Mouse (Mus musculus) heart, adult 2 months (tissue): ENCODE results near the gene Lrrc4.

Source experiments
- CTCF ChIP-seq: fragments of 200-600 bp; IDR thresholded peaks from 2 replicates; pipeline ENCODE4 v1.8.1; 2022; ENCODE audit warnings: antibody characterized with exemption, mild to moderate bottlenecking, moderate library complexity
- EP300 ChIP-seq: fragments of 200-500 bp; IDR thresholded peaks from 2 replicates; pipeline ENCODE4 v1.6.1; 2011; ENCODE audit warnings: low read depth, low read length, control low read depth; ENCODE audit not compliant: insufficient read depth
- POLR2A ChIP-seq: fragments of 200-500 bp; IDR thresholded peaks from 2 replicates; pipeline ENCODE4 v1.6.1; 2011; ENCODE audit warnings: mild to moderate bottlenecking, low read depth, low read length, control low read depth; ENCODE audit not compliant: insufficient read depth

GRCm38 (mm10) chr6:28819509-28820358 lies 11.8 kb downstream of the Lrrc4 start:
- TF ChIP-seq CTCF (no peak), EP300 (no peak), POLR2A (no peak)
